Mouse (Mus musculus): ENCODE data around the gene Ptprm.
A peak's percentile ranks its signal among the peaks of the same experiment; 100 is the strongest.

Ptprm gene

DNA sequence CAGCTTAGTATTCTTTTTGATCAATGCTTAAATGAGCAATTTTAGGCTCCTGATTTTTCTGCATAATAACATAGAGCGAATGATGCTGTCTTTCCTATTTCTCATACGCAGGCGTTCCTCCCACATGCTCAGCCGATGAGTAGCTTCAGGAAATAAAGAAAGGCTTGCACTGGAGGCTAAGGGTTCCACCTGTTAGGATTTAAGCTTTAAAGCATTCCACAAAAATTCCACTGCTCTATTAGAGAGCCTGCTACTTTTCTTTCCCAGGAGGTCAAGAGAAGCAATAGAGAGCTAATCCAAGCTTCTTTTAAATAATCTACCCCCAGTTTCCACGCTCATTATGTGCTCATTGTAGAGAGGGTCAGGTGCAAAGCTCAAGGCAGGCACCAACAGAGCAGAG, 127.3 kb downstream of the Ptprm start:
- no peak for DNase-seq (ENCODE audit: low spot score in 2 of 2)

DNA sequence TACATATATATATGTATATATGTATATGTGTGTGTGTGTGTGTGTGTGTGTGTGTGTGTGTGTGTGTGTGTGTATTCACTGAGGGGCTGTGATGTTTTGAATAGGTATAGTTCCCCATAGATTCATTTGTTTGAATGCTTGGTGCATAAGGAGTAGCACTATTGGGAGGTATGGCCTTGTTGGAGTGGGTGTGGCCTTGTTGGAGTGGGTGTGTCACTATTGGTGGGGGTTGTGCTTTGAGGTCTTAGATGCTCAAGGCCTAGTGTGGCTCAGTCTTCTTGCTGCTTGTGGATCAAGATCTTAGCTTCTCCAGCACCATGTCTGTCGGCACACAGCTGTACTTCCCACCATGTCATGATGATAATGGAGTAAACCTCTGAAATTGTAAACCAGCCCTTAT, 138.9 kb downstream of the Ptprm start:
- no peak for DNase-seq (ENCODE audit: low spot score in 2 of 2)

DNA sequence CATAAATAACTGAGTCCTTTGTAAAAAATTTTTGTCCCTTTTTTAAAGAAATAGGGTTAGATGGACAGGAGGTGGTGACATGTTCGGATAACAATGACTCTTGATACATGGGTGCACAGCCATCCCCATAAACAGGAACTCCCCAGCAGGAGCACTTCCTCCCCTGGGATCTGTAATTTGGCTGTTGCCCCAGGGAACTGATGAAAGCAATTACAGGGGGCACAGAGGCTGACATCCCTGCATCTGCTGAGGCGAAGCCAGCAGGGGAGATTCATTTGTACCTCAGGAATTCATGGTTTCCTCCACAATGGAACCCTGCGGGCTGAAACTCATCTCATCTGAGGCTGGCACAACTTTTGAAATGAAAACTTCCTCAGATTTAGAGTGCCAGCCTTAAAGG, 140.5 kb downstream of the Ptprm start:
- no peak for DNase-seq (ENCODE audit: low spot score in 2 of 2)

DNA sequence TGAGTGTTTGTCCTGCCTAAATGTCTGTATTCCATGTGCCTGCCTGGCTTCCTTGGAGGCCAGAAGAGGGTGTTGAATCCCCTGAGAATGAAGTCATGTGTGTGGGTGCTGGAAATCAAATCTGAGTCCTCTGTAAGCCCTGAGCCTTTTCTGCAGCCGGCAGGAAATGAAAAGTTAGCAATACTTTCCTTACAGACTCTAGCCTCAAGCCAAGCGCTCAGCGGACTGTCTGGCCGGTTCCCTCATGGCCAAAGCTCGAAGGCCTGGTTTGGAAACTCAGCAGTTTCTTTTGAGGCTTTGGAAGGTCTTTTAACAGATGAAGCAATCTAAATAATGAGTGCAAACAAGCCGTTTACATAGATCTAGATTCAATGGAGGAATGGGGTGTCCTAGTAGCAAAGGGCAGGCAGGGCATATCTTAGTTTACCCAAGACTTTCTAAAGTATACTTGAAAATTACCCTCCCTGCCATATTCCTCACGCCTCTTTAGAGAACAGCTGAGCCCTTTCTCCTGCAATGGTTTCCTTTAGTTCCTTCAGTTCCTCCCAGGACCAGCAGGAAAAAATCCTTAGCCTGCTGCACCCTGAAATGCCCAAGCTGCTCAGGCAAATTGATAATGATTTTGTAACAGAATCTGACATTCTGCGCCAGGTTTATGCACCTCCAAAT, 144.4 kb downstream of the Ptprm start:
- DNase-seq (ENCODE audit: low spot score in 2 of 2) = no peak

DNA sequence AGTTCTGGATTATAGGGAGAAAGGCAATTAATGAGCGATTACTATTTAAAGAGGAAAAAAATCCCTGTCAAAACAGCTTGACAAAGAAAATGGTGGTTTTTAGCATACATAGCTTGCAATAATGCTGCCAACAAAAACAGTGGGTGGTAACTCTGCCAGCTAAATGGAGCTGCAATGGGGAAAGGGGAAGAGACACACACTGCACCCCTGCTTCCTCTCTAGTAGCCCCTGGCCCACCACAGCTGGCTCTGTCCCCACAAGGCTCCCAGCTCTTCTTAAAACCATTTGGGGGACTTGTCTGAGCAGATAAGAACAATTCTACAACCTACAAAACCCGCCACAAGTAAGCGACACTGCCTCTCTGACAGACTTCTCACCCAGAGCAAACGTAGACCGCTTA, 145.7 kb downstream of the Ptprm start:
- no peak for DNase-seq (ENCODE audit: low spot score in 2 of 2)

DNA sequence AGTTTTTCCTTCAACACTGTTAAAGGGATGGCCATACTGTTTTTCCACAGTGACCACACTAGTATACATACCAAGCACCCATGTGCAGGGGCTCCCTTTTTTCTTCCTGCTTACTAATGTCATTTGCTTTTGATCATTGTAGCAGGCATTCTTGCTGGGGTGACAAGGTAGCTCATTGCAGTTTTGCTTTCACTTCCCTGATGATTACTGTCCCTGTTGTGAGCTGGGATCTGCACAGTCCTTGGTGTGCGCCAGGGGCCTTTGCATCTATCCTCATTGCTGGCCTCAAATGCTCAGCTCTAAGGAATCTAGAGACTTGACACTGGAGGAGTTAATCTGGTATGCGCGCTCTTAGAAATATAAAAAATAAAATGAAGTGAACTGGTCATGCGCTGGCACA, 147.3 kb downstream of the Ptprm start:
- no peak for DNase-seq (ENCODE audit: low spot score in 2 of 2)

DNA sequence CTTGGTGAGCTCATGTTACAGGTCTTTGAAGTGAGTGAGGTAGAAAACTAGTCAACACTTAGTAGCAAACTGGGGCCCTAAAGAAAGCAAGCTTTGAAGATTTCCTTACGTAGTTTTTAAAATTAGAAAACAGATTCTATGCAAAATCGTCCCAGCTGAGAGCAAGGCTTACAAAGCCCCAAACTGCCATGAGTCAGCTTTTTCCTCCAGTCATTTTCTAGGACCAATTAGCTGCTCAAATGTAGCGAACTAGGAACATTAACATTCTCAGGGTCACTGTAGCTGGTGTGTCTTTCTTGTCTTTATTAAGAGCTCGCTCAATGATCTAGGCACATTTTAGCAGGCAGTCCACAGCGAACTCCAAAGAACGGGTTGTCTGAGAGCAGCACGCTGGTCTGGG, 153.1 kb downstream of the Ptprm start:
- DNase-seq (ENCODE audit: low spot score in 2 of 2) = no peak

DNA sequence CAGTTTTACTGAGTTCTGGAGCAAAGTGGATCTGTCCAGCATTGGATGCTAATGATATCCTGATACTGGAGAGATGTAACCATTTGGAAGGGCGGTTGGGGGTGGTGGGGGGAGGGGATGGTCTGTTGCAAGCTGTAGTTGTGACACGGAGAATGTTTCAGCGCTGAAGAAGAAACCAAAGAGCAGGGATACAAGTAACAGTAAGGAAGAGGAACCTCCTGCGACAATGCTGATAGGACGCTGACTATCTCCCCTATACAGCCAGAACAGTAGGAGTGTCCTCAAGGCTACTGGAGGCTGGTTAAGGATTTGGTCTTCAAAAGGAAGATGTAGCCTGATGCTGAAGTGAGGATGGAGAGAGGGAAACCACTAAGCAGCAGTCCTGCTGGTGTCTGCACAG, 160.5 kb downstream of the Ptprm start:
- no peak for DNase-seq (ENCODE audit: low spot score in 2 of 2)

DNA sequence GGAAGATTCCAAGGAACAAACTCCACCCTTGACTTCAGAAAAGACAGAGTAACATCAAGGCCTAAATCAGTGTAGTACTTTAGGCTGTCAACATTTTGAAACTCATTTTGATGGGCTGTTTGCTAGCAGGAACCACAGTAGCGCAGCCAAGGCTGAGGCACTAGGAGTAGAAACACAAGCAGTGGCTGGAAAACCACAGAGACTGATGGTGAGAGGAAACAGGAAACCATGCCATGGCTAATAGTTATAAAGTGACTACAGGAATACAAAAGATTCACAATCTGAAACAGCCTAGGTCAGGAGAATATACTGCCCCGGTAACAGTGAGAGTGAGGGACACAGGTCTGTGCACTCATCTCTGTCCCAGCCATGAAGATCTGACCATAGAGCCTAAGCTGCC, 165.7 kb downstream of the Ptprm start:
- DNase-seq (ENCODE audit: low spot score in 2 of 2) = no peak

DNA sequence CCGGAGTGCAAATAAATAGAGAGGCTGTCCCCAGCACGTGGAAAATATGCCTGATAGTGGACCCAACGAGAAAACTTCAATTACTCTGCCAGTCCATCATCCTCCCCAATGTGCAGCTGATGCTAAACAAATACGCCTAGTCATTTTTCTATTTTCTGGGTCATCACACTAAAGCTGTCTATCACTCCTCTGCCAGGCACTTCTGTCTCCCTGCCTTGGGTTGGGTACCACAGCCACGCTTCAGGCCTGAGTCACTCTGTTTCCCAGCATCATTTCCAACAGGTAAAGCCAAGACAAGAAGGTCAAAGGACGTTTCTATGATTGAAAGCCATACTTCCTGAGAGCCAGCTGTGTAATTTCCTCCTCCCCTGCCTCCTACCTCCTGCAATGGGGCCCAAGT, 167.4 kb downstream of the Ptprm start:
- DNase-seq (ENCODE audit: low spot score in 2 of 2) = no peak

DNA sequence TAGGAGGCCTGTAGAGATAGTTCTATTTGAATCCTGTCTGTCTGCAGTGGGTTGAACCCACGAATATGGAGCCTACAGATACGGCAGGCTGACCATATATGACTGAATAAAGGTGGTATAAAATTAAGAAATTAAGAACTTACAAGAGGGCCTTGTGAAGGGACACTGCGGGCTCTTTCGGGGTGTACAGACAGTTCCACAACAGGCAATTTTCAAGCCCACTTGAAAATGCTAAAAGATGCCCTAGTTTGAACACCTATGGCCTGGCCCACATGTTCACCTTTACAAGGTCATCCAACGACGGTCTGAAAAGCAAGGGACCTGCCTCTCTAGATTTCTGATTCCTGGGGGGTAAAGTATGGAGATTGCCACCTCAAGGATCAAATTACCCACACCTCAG, 168.3 kb downstream of the Ptprm start:
- no peak for DNase-seq (ENCODE audit: low spot score in 2 of 2)

DNA sequence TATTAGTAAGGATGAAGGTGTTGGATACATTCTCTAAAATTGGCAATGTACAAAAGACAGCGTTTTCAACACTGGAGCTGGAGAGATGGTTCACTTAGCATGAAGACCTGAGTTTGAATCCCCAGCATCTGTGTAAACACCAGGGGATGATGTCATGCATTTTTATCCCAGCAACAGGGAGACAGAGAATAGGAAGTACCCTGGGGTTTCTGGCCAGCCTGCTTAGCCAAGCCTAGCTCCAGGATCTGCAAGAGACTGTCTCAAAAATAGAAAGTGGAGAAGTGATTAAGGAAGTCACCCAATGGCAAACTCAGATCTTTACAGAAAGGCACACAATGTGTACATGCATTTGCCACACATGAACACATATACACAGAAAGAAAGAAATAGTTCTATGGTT, 174.8 kb downstream of the Ptprm start:
- no peak for DNase-seq (ENCODE audit: low spot score in 2 of 2)

DNA sequence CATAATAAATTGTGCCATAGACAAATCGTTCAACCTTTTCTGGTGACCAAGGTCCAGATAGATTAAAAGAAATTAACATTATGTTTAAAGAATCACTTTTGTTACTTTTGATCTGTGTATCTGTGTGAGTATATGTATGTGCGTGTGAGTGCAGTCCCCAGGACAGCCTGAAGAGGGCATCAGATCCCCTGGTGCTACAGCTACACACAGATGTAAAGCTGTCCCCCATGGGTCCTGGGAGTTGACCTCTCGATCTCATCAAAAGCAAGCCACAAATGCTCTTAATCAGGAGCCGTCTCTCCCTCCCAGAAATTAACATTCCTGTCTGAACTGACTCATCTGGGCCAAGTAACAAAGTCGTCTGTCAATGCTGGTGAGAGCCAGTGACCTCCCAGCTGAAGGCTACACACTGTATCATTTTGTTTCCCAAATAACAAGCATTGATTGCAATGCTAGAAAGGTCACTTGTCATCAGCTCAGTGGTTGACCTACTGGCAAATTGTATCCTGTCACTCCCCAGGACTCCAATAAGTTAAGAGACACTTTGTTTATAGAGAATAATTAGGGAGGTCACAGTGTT, 175.5 kb downstream of the Ptprm start:
- no peak for DNase-seq (ENCODE audit: low spot score in 2 of 2)

DNA sequence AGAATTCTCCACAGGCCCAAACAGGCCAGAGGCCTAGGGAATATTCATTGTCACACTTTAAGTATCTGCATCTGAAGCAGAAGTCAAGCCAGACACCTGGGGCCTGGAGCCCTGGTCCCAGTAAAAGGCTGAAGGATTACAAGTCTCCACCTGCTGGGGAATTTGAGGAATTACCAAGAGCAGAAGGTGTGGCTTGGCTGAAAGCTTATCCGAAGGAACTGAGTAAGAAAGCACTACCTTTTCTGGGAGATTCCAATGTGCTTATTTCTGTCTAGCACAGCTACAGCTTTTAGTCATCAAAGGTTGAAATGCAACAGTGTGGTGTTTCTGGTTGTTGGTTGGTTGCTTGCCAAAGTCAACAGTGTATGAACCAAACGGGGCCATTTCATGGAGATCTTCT, 178.4 kb downstream of the Ptprm start:
- no peak for DNase-seq (ENCODE audit: low spot score in 2 of 2)

DNA sequence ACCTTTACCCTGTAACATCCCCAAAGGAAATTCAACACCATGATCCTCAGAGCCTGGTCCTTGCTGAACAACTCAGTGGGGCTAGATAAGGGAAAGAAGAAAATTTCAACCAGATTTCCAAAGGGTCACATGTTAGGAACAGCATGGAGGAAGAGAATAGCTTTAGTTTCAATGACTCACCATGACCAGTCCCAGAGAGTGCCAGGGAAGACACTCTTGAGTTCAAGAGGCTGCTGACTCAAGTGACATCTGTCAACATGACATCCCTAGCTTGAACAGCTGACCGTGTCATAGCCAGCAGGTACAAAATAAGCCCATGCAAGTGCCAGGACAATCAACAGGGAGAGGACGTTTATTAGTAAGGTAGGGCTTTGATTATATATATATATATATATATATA, 182.9 kb downstream of the Ptprm start:
- no peak for DNase-seq (ENCODE audit: low spot score in 2 of 2)

DNA sequence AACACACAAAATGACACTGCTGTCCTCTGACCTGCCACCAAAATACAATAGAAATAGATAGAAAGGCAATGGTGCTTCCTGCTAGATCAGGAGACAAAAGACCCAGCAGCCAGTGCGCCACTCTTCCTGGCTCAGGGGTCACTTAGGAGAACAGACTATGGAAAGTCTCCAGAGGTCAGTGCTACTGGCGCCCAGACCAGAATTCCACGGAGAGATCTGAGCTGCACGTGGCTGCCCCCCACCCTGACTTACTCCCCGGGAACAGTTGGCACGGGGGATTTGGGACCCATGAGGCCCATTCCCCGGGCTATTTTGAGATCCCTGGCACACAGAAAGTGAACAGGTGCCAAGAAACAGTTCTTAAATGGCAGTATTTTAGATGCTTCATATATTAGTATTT, 183.6 kb downstream of the Ptprm start:
- DNase-seq (ENCODE audit: low spot score in 2 of 2) = no peak

DNA sequence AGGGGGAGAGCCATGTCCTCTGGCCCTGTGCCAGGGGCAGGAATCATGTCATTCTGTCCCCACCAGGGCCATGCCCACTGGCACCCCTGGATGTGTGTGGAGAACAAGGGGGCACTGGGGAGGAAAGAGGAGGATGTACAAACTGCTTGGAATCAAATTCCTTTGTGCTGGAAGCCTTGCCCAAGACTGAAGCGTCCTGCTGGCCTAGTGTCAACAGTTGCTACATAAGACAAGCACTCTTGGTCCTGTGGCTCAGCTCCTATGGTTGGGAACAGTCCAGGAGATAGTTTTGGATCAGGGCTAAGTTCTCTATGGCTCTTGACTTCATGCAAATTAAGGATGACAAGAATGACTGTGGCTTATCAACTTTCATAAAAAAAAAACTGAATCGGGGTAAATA, 188.4 kb downstream of the Ptprm start:
- no peak for DNase-seq (ENCODE audit: low spot score in 2 of 2)

DNA sequence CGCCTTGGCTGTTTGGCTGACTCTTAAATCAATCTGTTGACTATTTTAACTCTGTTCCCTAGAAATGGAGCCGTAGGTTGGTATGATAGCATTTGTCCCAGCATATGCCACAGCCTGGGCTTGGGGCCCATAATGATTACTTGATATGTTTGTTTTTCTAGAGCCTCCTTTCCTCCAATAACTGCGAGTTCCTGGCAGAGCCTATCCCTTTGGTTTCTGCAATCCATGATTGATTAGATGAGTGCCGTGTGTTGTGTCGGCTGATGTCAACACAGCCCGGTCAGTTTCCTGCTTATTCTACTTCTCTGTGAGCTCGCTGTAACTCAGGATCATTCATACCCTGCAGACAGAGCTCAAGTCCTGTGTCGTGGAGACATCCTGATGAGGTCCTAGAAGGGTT, 194.6 kb downstream of the Ptprm start:
- DNase-seq (ENCODE audit: low spot score in 2 of 2) = no peak

DNA sequence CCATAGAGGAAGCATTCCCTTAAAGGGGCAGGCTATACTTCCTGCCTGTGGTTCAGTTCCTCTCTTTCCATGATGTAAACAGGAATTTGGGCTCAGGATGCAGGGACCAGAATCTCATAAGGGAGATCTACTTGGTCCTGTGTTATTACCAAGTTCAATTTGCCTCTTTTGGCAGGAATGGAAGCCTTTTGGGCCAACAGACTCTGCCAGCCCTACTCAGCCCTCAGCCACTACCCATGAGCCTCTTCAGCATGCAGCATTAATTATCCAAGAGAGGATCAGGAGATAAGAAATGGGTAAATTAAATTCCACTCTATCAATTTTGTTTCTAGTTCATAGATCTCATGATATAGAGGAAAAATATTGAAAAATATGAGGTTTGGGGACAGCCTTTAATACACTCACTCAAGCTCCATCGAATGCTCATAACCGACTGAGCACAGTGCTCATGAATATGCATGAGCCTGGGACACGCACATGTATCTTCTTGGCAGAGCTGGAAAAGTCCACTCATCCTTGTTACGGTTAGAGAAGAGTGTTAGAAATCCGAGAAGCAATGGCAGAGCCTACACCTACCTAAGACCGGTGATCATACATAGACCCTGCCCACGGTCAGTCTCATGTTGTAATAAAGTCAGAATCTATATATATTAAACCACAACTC, 197.0 kb downstream of the Ptprm start:
- no peak for DNase-seq (ENCODE audit: low spot score in 2 of 2)

DNA sequence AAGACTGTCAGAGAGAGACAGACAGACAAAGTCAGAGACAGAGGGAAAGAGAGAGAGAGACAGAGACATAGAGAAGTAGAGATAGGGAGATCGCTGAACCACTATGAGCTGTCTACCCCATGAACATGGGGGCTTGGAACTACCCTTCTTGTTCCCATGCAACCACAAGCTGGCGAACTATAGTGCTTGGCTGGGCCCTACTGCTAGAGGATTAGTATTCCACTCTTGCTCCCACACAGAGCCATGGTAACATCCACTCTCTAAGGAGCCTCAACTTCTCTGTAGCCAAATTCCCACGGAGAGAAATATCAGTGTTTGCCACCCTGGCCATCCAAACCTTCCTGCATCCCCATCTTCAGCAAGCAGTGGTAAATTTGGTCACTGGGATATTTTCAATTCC, 202.0 kb downstream of the Ptprm start:
- no peak for DNase-seq (ENCODE audit: low spot score in 2 of 2)

DNA sequence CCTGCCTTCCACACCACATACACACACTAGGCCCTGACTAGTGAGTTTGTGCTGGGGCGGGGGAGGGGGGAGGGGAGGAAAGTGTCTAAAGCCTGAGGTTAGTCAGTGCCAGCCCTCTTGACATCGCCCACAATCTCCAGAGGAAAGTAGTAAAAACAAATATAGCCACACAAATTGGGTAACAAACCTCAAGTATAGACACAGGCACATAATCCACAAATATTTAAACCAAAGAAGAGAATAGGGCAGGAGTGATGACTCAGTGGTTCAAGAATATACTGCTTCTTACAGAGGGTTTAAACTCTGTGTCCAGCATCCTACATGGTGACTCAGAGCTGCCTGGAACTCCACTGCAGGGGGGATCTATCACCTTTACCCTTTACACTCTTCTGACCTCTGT, 203.8 kb downstream of the Ptprm start:
- no peak for DNase-seq (ENCODE audit: low spot score in 2 of 2)

DNA sequence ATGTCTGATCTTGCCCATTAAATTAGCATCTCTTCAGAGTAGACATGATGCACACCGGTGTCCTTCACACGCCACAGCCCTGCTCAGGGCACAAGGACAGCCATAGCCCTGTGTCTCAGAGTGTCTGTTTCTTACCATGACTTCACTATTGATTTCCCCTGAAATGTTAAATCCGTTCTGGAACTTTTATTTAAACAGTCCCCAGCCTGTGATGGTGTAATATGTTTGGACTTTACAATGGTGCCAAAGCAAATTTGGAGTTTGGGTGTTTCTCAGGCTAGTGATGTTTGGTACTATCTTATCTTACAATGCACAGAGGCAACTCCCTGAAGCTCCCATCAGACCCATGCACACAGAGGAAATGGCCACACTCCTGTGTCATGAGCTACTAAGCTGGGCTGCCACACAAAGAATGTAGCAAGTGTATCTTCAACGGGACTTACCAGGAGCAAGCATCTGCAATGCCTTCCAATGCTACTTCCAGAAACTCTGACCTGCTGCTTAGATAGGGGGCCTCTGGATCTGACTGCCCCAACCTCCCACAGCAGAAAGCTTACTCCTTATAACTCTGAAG, 212.0 kb downstream of the Ptprm start:
- DNase-seq (ENCODE audit: low spot score in 2 of 2) = no peak

DNA sequence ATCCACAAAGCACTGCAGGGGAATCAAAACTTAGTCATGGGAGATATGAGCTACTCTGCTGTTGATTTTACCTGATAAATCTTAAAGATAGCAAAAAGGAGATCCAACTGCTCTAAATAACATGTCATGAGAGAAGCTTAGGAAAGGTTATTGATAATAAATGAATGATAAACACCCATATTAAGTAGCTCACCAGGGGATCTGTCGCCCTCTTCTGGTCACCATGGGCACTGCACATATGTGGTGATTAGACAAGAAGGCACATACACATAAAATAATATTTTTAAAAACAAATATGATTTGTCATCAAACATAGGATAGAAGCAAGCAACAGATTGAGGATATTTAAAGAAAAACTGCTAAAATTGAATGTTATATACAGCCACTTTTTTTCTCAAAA, 213.8 kb downstream of the Ptprm start:
- peak in 1 of 2 experiments; percentile 15 for DNase-seq (ENCODE audit: low spot score in 2 of 2)
